Comparison of ENCODE assay signal across 14 mouse cellular contexts in the genomic region with DNA sequence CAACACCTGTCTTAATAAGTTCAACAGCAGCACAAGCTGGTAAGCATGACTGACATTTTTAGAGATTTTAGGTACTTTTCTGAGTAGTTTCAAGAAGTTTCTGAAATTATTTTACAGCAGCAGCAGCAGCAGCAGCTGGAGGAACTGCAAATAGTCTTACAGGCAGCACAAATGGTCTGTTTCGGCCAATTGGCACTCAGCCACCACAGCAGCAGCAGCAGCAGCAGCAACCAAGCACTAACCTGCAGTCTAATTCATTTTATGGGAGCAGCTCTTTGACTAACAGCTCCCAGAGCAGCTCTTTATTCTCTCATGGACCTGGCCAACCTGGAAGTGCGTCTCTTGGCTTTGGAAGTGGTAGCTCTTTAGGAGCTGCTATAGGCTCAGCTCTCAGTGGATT. TPM values are rescaled to one million over a fixed set of nuclear protein-coding genes. Genes with fewer than 3 reads are reported as not detected.
DNase-seq lines count a peak whose midpoint lies in the region; ATAC-seq lines count a peak whose summit lies in the region.
"Had no signal": no experiment of that assay in that cellular context is flagged by ENCODE, and none has a peak within 500 bp of the region (broad histone marks: within the 10 kb centered on the region; RNA-seq: fewer than 3 reads in every experiment).

No protein-coding gene starts in this region.

- no peak overlapping the region for H3K4me3 ChIP-seq in heart, embryonic 11.5 days (ENCODE audit: low read depth, low read length)
- H3K4me3 ChIP-seq: embryonic facial prominence, embryonic 12.5 days; myocyte had no signal

- H3K4me1 ChIP-seq in heart, embryonic 11.5 days (ENCODE audit: control insufficient read depth, insufficient read depth, low read length) = no peaks in the 10 kb centered on the region
- H3K4me1 ChIP-seq: embryonic facial prominence, embryonic 12.5 days had no signal

- no peak overlapping the region for H3K4me2 ChIP-seq in heart, embryonic 11.5 days
- H3K4me2 ChIP-seq: embryonic facial prominence, embryonic 12.5 days had no signal

- no peaks in the 10 kb centered on the region for H3K9me3 ChIP-seq in heart, embryonic 11.5 days (replicated peaks; ENCODE audit: control insufficient read depth, low read length)
- H3K9me3 ChIP-seq: embryonic facial prominence, embryonic 12.5 days had no signal

- intact Hi-C loops in heart, postnatal 14 days (cut with DNase I) = no loop called here

- H3K9ac ChIP-seq in heart, embryonic 11.5 days (ENCODE audit: low read depth, low read length) = no peak overlapping the region
- H3K9ac ChIP-seq: embryonic facial prominence, embryonic 12.5 days; liver, postnatal 0 days had no signal

- no peak overlapping the region for H3K27ac ChIP-seq in heart, embryonic 11.5 days (ENCODE audit: low read depth, low read length)
- H3K27ac ChIP-seq: embryonic facial prominence, embryonic 12.5 days had no signal

- 93% methylated on average over 2 of the region's 2 CpGs for WGBS in heart, embryonic 11.5 days (ENCODE audit: insufficient replicate concordance)

- H3K36me3 ChIP-seq in heart, embryonic 11.5 days (ENCODE audit: control insufficient read depth, insufficient read depth, low read length) = peaks cover 13% of the 10 kb centered on the region; the same call in 1 of the 2 replicates

- ATAC-seq in heart, embryonic 11.5 days (replicated peaks; ENCODE audit: insufficient number of reproducible peaks, low FRiP score, low TSS enrichment) = no peak
- ATAC-seq: liver, postnatal 0 days had no signal

- DNase-seq in adrenal gland, adult (ENCODE audit: inconsistent age in 2 of 2, low spot score in 1 of 2) = peak; percentile 11 to 49
- DNase-seq in adrenal gland, postnatal 4 days (ENCODE audit: low spot score in 2 of 2) = no peak
- DNase-seq in heart, postnatal 14 days = peak; percentile 40 to 45
- DNase-seq in MN1 (ENCODE audit: low spot score) = peak; percentile 73
- peak; percentile 63 for DNase-seq in kidney, postnatal 10 days
- no peak for DNase-seq in retina, postnatal 1 day
- no peak for DNase-seq in right cerebral cortex, postnatal 36 days (ENCODE audit: low spot score in 2 of 2)
- DNase-seq: cerebellum, postnatal 14 days; layer of hippocampus, adult 9-11 months; liver, postnatal 0 days; spleen, adult 18-20 months had no signal

- no peaks in the 10 kb centered on the region for H3K27me3 ChIP-seq in heart, embryonic 11.5 days (ENCODE audit: control insufficient read depth, insufficient read depth, low read length)
- H3K27me3 ChIP-seq: embryonic facial prominence, embryonic 12.5 days had no signal

RNA-seq across cellular contexts. Expression of a gene that starts 42.4 kb away (rescaled TPM):
- 10 to 100 TPM; 34.6 to 52.4 TPM for total RNA-seq in adrenal gland, postnatal 4 days (2021)
- 10 to 100 TPM; 10.9 to 12.2 TPM for total RNA-seq in heart, postnatal 14 days (2021)
- polyA plus RNA-seq in heart, embryonic 11.5 days (2014; fragmentation: Nextera tagmentation; extraction: Ambion mirVana) = 28.5 and 37.3 TPM in 2 replicates

RNA-seq across cellular contexts. Expression of a gene that starts 54.8 kb away (rescaled TPM):
- 100 to 1,000 TPM; 155 to 166 TPM for total RNA-seq in adrenal gland, postnatal 4 days (2021)
- total RNA-seq in heart, postnatal 14 days (2021) = 100 to 1,000 TPM; 122 to 133 TPM
- 39.8 and 41.7 TPM in 2 replicates for polyA plus RNA-seq in heart, embryonic 11.5 days (2014; fragmentation: Nextera tagmentation; extraction: Ambion mirVana)

Comparison
In these comparisons a context has a peak if more than half of its experiments do, and no peak if none do; other contexts are left out.
1. DNase-seq: peak in adrenal gland, adult (2 of 2), heart, postnatal 14 days (2 of 2), MN1 (single experiment) and kidney, postnatal 10 days (single experiment); none in adrenal gland, postnatal 4 days (0 of 2), retina, postnatal 1 day (single experiment) and right cerebral cortex, postnatal 36 days (0 of 2).